Mouse (Mus musculus) embryonic facial prominence, embryonic 12.5 days (tissue): ENCODE measurements around the gene Fkbp15. TPM values are rescaled to one million over a fixed set of nuclear protein-coding genes. Genes with fewer than 3 reads are reported as not detected.
"Not testable (repeated sequence)": the region's sequence is repeated elsewhere in the genome, so short reads cannot be mapped to it uniquely, and the experiment has no call there.

Experiments used
- ATAC-seq: fragments of 200-750 bp; cut with Nextera tagmentation; 2 replicates; pipeline ENCODE4 v1.8.0; 2017; ENCODE audit not compliant: insufficient number of reproducible peaks, insufficient read depth, low FRiP score, low TSS enrichment
- H3K27ac ChIP-seq: fragments of 300-500 bp; sonication (generic); 2 replicates; pipeline ENCODE4 v1.5.1; 2016; ENCODE audit warnings: mild to moderate bottlenecking
- H3K27me3 ChIP-seq: fragments of 300-500 bp; sonication (generic); 2 replicates; pipeline ENCODE4 v1.6.1; 2016; ENCODE audit warnings: mild to moderate bottlenecking, moderate library complexity
- H3K36me3 ChIP-seq: fragments of 300-500 bp; sonication (generic); 2 replicates; pipeline ENCODE4 v1.6.1; 2016; ENCODE audit warnings: mild to moderate bottlenecking
- H3K4me1 ChIP-seq: fragments of 300-500 bp; sonication (generic); 2 replicates; pipeline ENCODE4 v1.6.1; 2016
- H3K4me2 ChIP-seq: fragments of 300-500 bp; sonication (generic); replicated peaks from 2 replicates; pipeline ENCODE4 v1.6.1; 2016; ENCODE audit warnings: mild to moderate bottlenecking, moderate library complexity
- H3K4me3 ChIP-seq: fragments of 300-500 bp; sonication (generic); 2 replicates; pipeline ENCODE4 v1.5.1; 2016; ENCODE audit warnings: mild to moderate bottlenecking
- H3K9ac ChIP-seq: fragments of 300-500 bp; sonication (generic); 2 replicates; pipeline ENCODE4 v1.6.1; 2016; ENCODE audit warnings: mild to moderate bottlenecking, moderate library complexity
- H3K9me3 ChIP-seq: fragments of 300-500 bp; sonication (generic); 2 replicates; pipeline ENCODE4 v1.6.1; 2016; ENCODE audit warnings: mild to moderate bottlenecking, moderate library complexity
- WGBS: fragments of 180-500 bp; shearing (Covaris S2); methylation state at CpG from one replicate; pipeline ENCODE4 v1.1.7; 2016; 5-methylcytosine and 5-hydroxymethylcytosine counted together
- polyA plus RNA-seq: library from polyadenylated mRNA; unstranded; fragments of >200 nt; fragmentation: Nextera tagmentation; extraction: Ambion mirVana; gene quantifications from 2 replicates; pipeline ENCODE4 v1.2.1, GENCODE M21; 2016

Fkbp15 gene
- polyA plus RNA-seq, 1 experiment from 2014 or later, result 25.0 TPM

- Histone ChIP-seq H3K9me3 (no peaks in the 10 kb centered on the region), H3K4me2 (no peak overlapping the region), H3K4me1 (no peaks in the 10 kb centered on the region), H3K4me3 (no peak overlapping the region), H3K9ac (no peak overlapping the region), H3K27me3 (no peaks in the 10 kb centered on the region), H3K36me3 (no peaks in the 10 kb centered on the region), H3K27ac (no peak overlapping the region)
- ATAC-seq, result no peak
- 93% methylated on average over 10 of the region's 10 CpGs for WGBS
These were observed 86.4 kb downstream of the Fkbp15 start for GRCm38 (mm10) chr4:62273916-62274315.

- Histone ChIP-seq H3K9ac (no peak overlapping the region), H3K9me3 (no peaks in the 10 kb centered on the region), H3K27ac (no peak overlapping the region), H3K27me3 (no peaks in the 10 kb centered on the region), H3K4me1 (no peaks in the 10 kb centered on the region), H3K4me2 (no peak overlapping the region), H3K4me3 (no peak overlapping the region), H3K36me3 (no peaks in the 10 kb centered on the region)
- WGBS, result 86% methylated on average over 10 of the region's 10 CpGs
- no peak for ATAC-seq
These were observed 87.7 kb downstream of the Fkbp15 start for GRCm38 (mm10) chr4:62272696-62273095.

- 78% methylated on average over 10 of the region's 10 CpGs for WGBS
- no peaks in the 10 kb centered on the region for H3K4me1 ChIP-seq
- no peak for ATAC-seq
These were observed 93.2 kb downstream of the Fkbp15 start for GRCm38 (mm10) chr4:62267101-62267500.

GRCm38 (mm10) chr4:62266016-62266415 lies 94.3 kb downstream of the Fkbp15 start:
- not testable (repeated sequence) for H3K36me3 ChIP-seq, H3K4me3 ChIP-seq, H3K27me3 ChIP-seq, H3K4me1 ChIP-seq, H3K9me3 ChIP-seq, H3K27ac ChIP-seq, ATAC-seq, H3K9ac ChIP-seq, H3K4me2 ChIP-seq
- 73% methylated on average over 7 of the region's 7 CpGs for WGBS

More at GRCm38 (mm10) chr4:62267101-62267500, 93.2 kb downstream of the Fkbp15 start:
- Histone ChIP-seq H3K36me3 (no peaks in the 10 kb centered on the region), H3K4me3 (no peak overlapping the region), H3K4me2 (no peak overlapping the region), H3K9ac (no peak overlapping the region), H3K9me3 (no peaks in the 10 kb centered on the region), H3K27ac (no peak overlapping the region), H3K27me3 (no peaks in the 10 kb centered on the region)

- whole genome bisulfite sequencing, result 82% methylated on average over 10 of the region's 10 CpGs
- no peaks in the 10 kb centered on the region for H3K4me1 ChIP-seq
- no peak overlapping the region for H3K4me3 ChIP-seq
- no peak overlapping the region for H3K27ac ChIP-seq
- no peaks in the 10 kb centered on the region for H3K36me3 ChIP-seq
- H3K4me2 ChIP-seq, result no peak overlapping the region
- H3K9me3 ChIP-seq, result no peaks in the 10 kb centered on the region
- no peak overlapping the region for H3K9ac ChIP-seq
- ATAC-seq, result no peak
- no peaks in the 10 kb centered on the region for H3K27me3 ChIP-seq
These were observed 95.1 kb downstream of the Fkbp15 start for GRCm38 (mm10) chr4:62265154-62265836.

GRCm38 (mm10) chr4:62263133-62263844 lies 97.1 kb downstream of the Fkbp15 start:
- Histone ChIP-seq H3K4me3 (no peak overlapping the region), H3K36me3 (no peaks in the 10 kb centered on the region), H3K4me2 (no peak overlapping the region), H3K4me1 (no peaks in the 10 kb centered on the region), H3K9me3 (no peaks in the 10 kb centered on the region), H3K9ac (no peak overlapping the region), H3K27me3 (no peaks in the 10 kb centered on the region), H3K27ac (no peak overlapping the region)
- WGBS, result 46% methylated on average over 7 of the region's 7 CpGs
- no peak for ATAC-seq

GRCm38 (mm10) chr4:62262276-62262675 lies 98.1 kb downstream of the Fkbp15 start, which contains the start of gene Slc31a2:
TSS of gene Slc31a2 (plus strand) at chr4:62262562.
- 36% methylated on average over 2 of the region's 2 CpGs for WGBS
- Histone ChIP-seq H3K9ac (no peak within 1 kb of the TSS), H3K4me1 (no peaks in the 10 kb centered on the region), H3K36me3 (no peaks in the 10 kb centered on the region), H3K9me3 (no peaks in the 10 kb centered on the region), H3K4me2 (no peak within 1 kb of the TSS), H3K27ac (no peak within 1 kb of the TSS), H3K27me3 (no peaks in the 10 kb centered on the region), H3K4me3 (no peak within 1 kb of the TSS)
- ATAC-seq, result no peak

GRCm38 (mm10) chr4:62256931-62257330 lies 103.4 kb downstream of the Fkbp15 start:
- Histone ChIP-seq H3K9me3 (no peaks in the 10 kb centered on the region), H3K27ac (no peak overlapping the region), H3K36me3 (no peaks in the 10 kb centered on the region), H3K4me1 (no peaks in the 10 kb centered on the region), H3K9ac (no peak overlapping the region), H3K4me2 (no peak overlapping the region), H3K4me3 (no peak overlapping the region), H3K27me3 (no peaks in the 10 kb centered on the region)
- WGBS, result 25% methylated on average over 8 of the region's 8 CpGs
- ATAC-seq, result no peak

GRCm38 (mm10) chr4:62254551-62254950 lies 105.8 kb downstream of the Fkbp15 start:
- Histone ChIP-seq H3K27ac (no peak overlapping the region), H3K4me3 (no peak overlapping the region), H3K4me2 (no peak overlapping the region), H3K9me3 (no peaks in the 10 kb centered on the region), H3K36me3 (no peaks in the 10 kb centered on the region), H3K4me1 (no peaks in the 10 kb centered on the region), H3K27me3 (no peaks in the 10 kb centered on the region), H3K9ac (no peak overlapping the region)
- no peak for ATAC-seq
- 63% methylated on average over 8 of the region's 8 CpGs for WGBS

GRCm38 (mm10) chr4:62251776-62252175 lies 108.6 kb downstream of the Fkbp15 start:
- ATAC-seq, result no peak
- 93% methylated on average over 4 of the region's 4 CpGs for WGBS

GRCm38 (mm10) chr4:62250896-62251544 lies 109.3 kb downstream of the Fkbp15 start:
- no peak overlapping the region for H3K4me2 ChIP-seq
- H3K9me3 ChIP-seq, result no peaks in the 10 kb centered on the region
- H3K27me3 ChIP-seq, result no peaks in the 10 kb centered on the region
- ATAC-seq, result no peak
- no peak overlapping the region for H3K4me3 ChIP-seq
- H3K9ac ChIP-seq, result no peak overlapping the region
- 35% methylated on average over 3 of the region's 3 CpGs for WGBS
- H3K4me1 ChIP-seq, result no peaks in the 10 kb centered on the region
- no peaks in the 10 kb centered on the region for H3K36me3 ChIP-seq
- no peak overlapping the region for H3K27ac ChIP-seq

More at GRCm38 (mm10) chr4:62251776-62252175, 108.6 kb downstream of the Fkbp15 start:
- no peaks in the 10 kb centered on the region for H3K36me3 ChIP-seq
- H3K9ac ChIP-seq, result no peak overlapping the region
- H3K4me3 ChIP-seq, result no peak overlapping the region
- H3K27ac ChIP-seq, result no peak overlapping the region
- no peaks in the 10 kb centered on the region for H3K27me3 ChIP-seq
- no peaks in the 10 kb centered on the region for H3K4me1 ChIP-seq
- no peak overlapping the region for H3K4me2 ChIP-seq
- no peaks in the 10 kb centered on the region for H3K9me3 ChIP-seq
